Mouse (Mus musculus) MEL (cell line): ENCODE results near the gene Plekhg4. TPM values are rescaled to one million over a fixed set of nuclear protein-coding genes. Genes with fewer than 3 reads are reported as not detected.

Experiments used
- DNase-seq: peaks from one replicate; pipeline ENCODE4 v3.0.0; 2011; ENCODE audit warnings: low read depth, low spot score
- H3K27ac ChIP-seq: 2 replicates; pipeline ENCODE4 v1.5.1; 2012; ENCODE audit warnings: low read depth, mild to moderate bottlenecking, control low read depth, low read length, moderate library complexity; ENCODE audit not compliant: control insufficient read depth
- H3K27me3 ChIP-seq, 2 experiments: fragments of 150-350 bp in 1 of 2; sonication (generic) in 1 of 2; 2 replicates each; pipeline ENCODE4 v1.6.1; 2012; ENCODE audit warnings: low read length in 2 of 2, mild to moderate bottlenecking in 2 of 2, improper control_type of control experiment in 1 of 2, moderate library complexity in 1 of 2; ENCODE audit not compliant: insufficient read depth in 2 of 2, control insufficient read depth in 1 of 2
- H3K36me3 ChIP-seq, 2 experiments: 2 replicates each; pipeline ENCODE4 v1.6.1; 2012 to 2014; ENCODE audit warnings: low read length in 2 of 2, improper control_type of control experiment in 1 of 2, inconsistent platforms in 1 of 2, mild to moderate bottlenecking in 1 of 2; ENCODE audit not compliant: insufficient read depth in 2 of 2, control insufficient read depth in 1 of 2
- H3K4me1 ChIP-seq, 2 experiments: fragments of 150-350 bp in 1 of 2; sonication (generic) in 1 of 2; 2 replicates each; pipeline ENCODE4 v1.6.1; 2012; ENCODE audit warnings: low read length in 2 of 2, improper control_type of control experiment in 1 of 2, mild to moderate bottlenecking in 1 of 2; ENCODE audit not compliant: insufficient read depth in 2 of 2, control insufficient read depth in 1 of 2
- H3K4me3 ChIP-seq, 2 experiments: fragments of 150-350 bp in 1 of 2; sonication (generic) in 1 of 2; 2 replicates each; pipeline ENCODE4 v1.5.1; 2012; ENCODE audit warnings: low read depth in 2 of 2, low read length in 2 of 2, mild to moderate bottlenecking in 2 of 2, moderate library complexity in 2 of 2, control low read depth in 1 of 2, improper control_type of control experiment in 1 of 2; ENCODE audit not compliant: control insufficient read depth in 1 of 2, insufficient read depth in 1 of 2
- H3K79me2 ChIP-seq: 2 replicates; pipeline ENCODE4 v1.6.1; 2012; ENCODE audit warnings: mild to moderate bottlenecking, low read length, moderate library complexity; ENCODE audit not compliant: control insufficient read depth, poor library complexity, insufficient read depth
- H3K9ac ChIP-seq: 2 replicates; pipeline ENCODE4 v1.6.1; 2012; ENCODE audit warnings: low read depth, mild to moderate bottlenecking, control low read depth, low read length, moderate library complexity; ENCODE audit not compliant: control insufficient read depth, poor library complexity, severe bottlenecking
- H3K9me3 ChIP-seq: fragments of 150-350 bp; sonication (generic); replicated peaks from 2 replicates; pipeline ENCODE4 v1.6.1; 2012; ENCODE audit warnings: mild to moderate bottlenecking, low read length, improper control_type of control experiment, moderate library complexity; ENCODE audit not compliant: insufficient read depth
- CHD1 ChIP-seq: IDR thresholded peaks from 2 replicates; pipeline ENCODE4 v1.6.1; 2012; ENCODE audit warnings: low read depth, mild to moderate bottlenecking, inconsistent platforms, low read length, improper control_type of control experiment
- CHD2 ChIP-seq: IDR thresholded peaks from 2 replicates; pipeline ENCODE4 v1.6.1; 2011; ENCODE audit warnings: low read length, improper control_type of control experiment
- CTCF ChIP-seq, 3 experiments: IDR thresholded peaks in 2 of 3; conservative IDR thresholded peaks in 1 of 3; 2 replicates each; pipeline ENCODE4 v1.5.1; 2011 to 2012; ENCODE audit warnings: low read length in 3 of 3, low read depth in 2 of 3, mild to moderate bottlenecking in 2 of 3, improper control_type of control experiment in 1 of 3, inconsistent platforms in 1 of 3, mixed read lengths in 1 of 3, moderate library complexity in 1 of 3; ENCODE audit not compliant: control insufficient read depth in 1 of 3, insufficient read depth in 1 of 3, poor library complexity in 1 of 3, severe bottlenecking in 1 of 3
- GABPA ChIP-seq: IDR thresholded peaks from 2 replicates; pipeline ENCODE4 v1.6.1; 2012; ENCODE audit warnings: low read depth, mild to moderate bottlenecking, inconsistent platforms, low read length, improper control_type of control experiment, moderate library complexity
- KAT2A ChIP-seq: conservative IDR thresholded peaks from 2 replicates; pipeline ENCODE4 v1.6.1; 2012; ENCODE audit warnings: low read depth, low read length, improper control_type of control experiment, inconsistent platforms
- NELFE ChIP-seq: IDR thresholded peaks from 2 replicates; pipeline ENCODE4 v1.6.1; 2011; ENCODE audit warnings: low read depth, low read length, improper control_type of control experiment
- RAD21 ChIP-seq: IDR thresholded peaks from 2 replicates; pipeline ENCODE4 v1.6.1; 2011; ENCODE audit warnings: mild to moderate bottlenecking, low read depth, low read length, improper control_type of control experiment
- SMC3 ChIP-seq: IDR thresholded peaks from 2 replicates; pipeline ENCODE4 v1.6.1; 2011; ENCODE audit warnings: low read depth, low read length, improper control_type of control experiment
- TBP ChIP-seq: IDR thresholded peaks from 2 replicates; pipeline ENCODE4 v1.8.0; 2011; ENCODE audit warnings: low read depth, low read length, improper control_type of control experiment
- ZC3H11A ChIP-seq: IDR thresholded peaks from 2 replicates; pipeline ENCODE4 v1.6.1; 2012; ENCODE audit warnings: low read depth, mild to moderate bottlenecking, inconsistent platforms, low read length, improper control_type of control experiment
- ZNF384 ChIP-seq: IDR thresholded peaks from 2 replicates; pipeline ENCODE4 v1.6.1; 2012; ENCODE audit warnings: low read depth, mild to moderate bottlenecking, inconsistent platforms, low read length, improper control_type of control experiment
- polyA plus RNA-seq, 2 experiments: library from polyadenylated mRNA; stranded (reverse) in 1 of 2; unstranded in 1 of 2; fragments of >175 nt in 1 of 2; fragments of >200 nt in 1 of 2; gene quantifications; 2 replicates each; pipeline versions ENCODE4 v1.2.1 to v1.2.4; 2012; ENCODE audit warnings: low replicate concordance in 2 of 2, low read depth in 1 of 2; ENCODE audit not compliant: insufficient read length in 2 of 2, insufficient read depth in 1 of 2, missing spikeins in 1 of 2
- total RNA-seq: library from RNA; depleted of rRNA; stranded (reverse); fragments of 300-350 nt; gene quantifications from 2 replicates; pipeline ENCODE4 v1.2.3, GENCODE M21; 2012

The Plekhg4 gene
- total and polyA plus RNA-seq, 3 experiments = 0.10 TPM; not detected in 2

GRCm38 (mm10) chr8:105380308-105380707 is 7.2 kb downstream of the Plekhg4 start:
- H3K36me3 ChIP-seq = no peaks in the 10 kb centered on the region
- no peaks in the 10 kb centered on the region for H3K9me3 ChIP-seq
- no peak for DNase-seq
- no peak overlapping the region for H3K27ac ChIP-seq
- no peak overlapping the region for H3K4me3 ChIP-seq
- no peak overlapping the region for H3K9ac ChIP-seq
- no peaks in the 10 kb centered on the region for H3K27me3 ChIP-seq
- no peaks in the 10 kb centered on the region for H3K4me1 ChIP-seq
- no peaks in the 10 kb centered on the region for H3K79me2 ChIP-seq
- TF ChIP-seq NELFE = no peak
- no peak for TF ChIP-seq CHD2
- no peak for TF ChIP-seq ZC3H11A
- no peak for TF ChIP-seq ZNF384
- no peak for TF ChIP-seq TBP
- no peak for TF ChIP-seq KAT2A

DNA sequence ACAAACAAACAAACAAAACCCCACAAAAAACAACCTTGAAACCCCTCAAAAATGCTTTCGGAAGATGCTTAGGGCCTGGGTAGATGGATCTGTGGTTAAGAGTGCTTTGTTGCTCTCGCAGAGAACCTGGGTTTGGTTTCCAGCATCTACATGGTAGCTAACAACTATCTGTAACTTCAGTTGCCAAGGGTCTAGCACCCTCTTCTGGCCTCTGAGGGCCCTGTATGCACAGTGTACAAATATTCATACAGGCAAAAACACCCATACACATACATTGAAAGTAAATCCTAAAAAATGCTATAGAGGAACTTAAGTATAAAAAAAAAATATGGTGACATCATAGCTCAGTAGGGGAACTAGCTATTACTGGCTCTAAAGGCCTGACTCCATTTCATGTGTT is 11.0 kb downstream of the Plekhg4 start:
- H3K4me1 ChIP-seq = no peaks in the 10 kb centered on the region
- DNase-seq = peak; percentile 53
- H3K9me3 ChIP-seq = no peaks in the 10 kb centered on the region
- H3K79me2 ChIP-seq = no peaks in the 10 kb centered on the region
- H3K27ac ChIP-seq = no peak overlapping the region
- H3K4me3 ChIP-seq = no peak overlapping the region
- no peak overlapping the region for H3K9ac ChIP-seq
- H3K36me3 ChIP-seq = no peaks in the 10 kb centered on the region
- TF ChIP-seq RAD21 = peak; percentile 77
- TF ChIP-seq CTCF (IDR thresholded peaks at IDR 0.05 in 2 of 3, conservative IDR thresholded peaks at IDR 0.05 in 1 of 3; ENCODE audit: control insufficient read depth in 1 of 3, insufficient read depth in 1 of 3, low read depth in 2 of 3, low read length in 3 of 3, poor library complexity in 1 of 3, severe bottlenecking in 1 of 3) = peak; percentile 35 to 61 (median 45); a peak in 4 of 6 replicates
- peak; percentile 58 for TF ChIP-seq ZC3H11A
- no peak for TF ChIP-seq CHD1
- TF ChIP-seq SMC3 = peak; percentile 59
- TF ChIP-seq, all 39 proteins: peak for 4
- no peaks in the 10 kb centered on the region; a peak in 1 of 4 replicates for H3K27me3 ChIP-seq

DNA sequence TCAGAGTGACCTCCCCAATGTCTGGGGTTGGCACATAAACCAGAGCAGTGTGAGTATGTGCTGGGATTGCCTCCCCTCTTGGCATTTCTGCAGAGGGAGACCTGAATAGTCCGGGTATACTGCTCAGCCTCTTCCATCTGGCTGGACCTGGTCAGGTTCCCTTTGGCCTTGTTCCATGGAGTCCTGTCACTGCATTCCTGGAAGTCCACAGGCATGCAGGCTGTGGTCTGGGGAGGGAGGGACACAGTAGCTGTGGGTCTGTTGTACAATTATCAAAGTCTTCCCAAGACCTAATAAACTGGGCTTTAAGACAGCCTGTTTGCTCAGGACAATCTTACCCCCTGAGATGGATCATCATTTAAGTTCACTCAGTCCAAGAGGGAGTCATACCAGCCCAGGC is 14.1 kb downstream of the Plekhg4 start:
- TF ChIP-seq GABPA = no peak

More for the DNA sequence above, 14.1 kb downstream of the Plekhg4 start:
- Histone ChIP-seq H3K27me3 (peaks cover 0 to 2% of the 10 kb centered on the region in 2 experiments; a peak in 2 of 4 replicates), H3K9ac (no peak overlapping the region), H3K79me2 (no peaks in the 10 kb centered on the region), H3K27ac (no peak overlapping the region), H3K4me3 (no peak overlapping the region), H3K4me1 (no peaks in the 10 kb centered on the region; a peak in 1 of 4 replicates), H3K9me3 (no peaks in the 10 kb centered on the region), H3K36me3 (no peaks in the 10 kb centered on the region)
- DNase-seq = no peak
